Comparison of ENCODE assay signal across 8 mouse cellular contexts in the genomic region with DNA sequence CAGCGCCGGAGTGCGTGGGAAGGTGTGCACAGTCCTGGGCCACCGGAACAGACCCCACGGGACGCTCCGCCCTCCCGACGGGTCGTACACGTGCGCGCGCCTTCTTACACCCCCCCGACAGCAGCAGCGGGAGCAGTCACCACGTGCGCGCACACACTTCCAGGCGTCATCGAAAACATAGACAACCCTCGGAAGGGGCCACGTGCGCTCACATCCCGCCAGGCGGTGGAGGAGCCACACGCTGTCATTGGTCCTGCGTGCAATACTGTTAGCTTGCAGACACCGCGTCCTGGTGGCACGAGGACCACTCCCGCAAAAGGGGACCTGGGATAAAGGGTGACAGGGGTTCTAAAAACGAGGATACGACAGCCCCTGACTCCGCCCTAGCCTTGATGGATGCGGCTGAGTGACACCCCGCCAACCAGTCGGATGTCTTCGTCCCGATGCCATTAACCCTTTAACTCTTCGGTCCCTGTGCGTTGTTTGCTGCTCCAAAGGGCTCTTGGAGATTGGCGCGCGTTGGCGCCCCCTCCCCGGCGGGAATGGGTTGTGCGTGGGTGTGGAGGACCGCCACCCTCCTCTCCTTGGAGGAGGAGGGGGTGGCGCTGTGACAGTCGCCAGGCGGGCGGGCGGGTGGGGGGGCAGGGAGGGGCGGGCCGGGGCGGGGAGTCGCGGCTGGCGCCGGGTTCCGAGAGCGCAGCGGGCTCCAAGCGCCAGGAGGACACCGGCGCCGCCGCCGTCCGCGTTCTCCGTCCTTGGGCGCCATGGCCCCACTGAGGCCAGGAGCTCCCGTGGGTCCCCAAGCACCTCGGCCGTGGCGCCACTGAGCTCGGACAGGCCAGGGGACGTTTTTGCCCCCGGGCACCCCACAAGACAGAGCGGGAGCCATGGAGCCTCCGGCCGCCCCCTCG. TPM values are rescaled to one million over a fixed set of nuclear protein-coding genes. Genes with fewer than 3 reads are reported as not detected.
DNase-seq lines count a peak whose midpoint lies in the region; ATAC-seq and TF ChIP-seq lines count a peak whose summit lies in the region.

Gene Pde4a, plus strand, starts transcription at position 674 of the 911 bp plus-strand sequence.

- under 1% methylated on average over 85 of the region's 86 CpGs for WGBS in lung, adult 2 months
- under 1% methylated on average over 68 of the region's 86 CpGs for WGBS in heart, embryonic 12.5 days
- WGBS in kidney, embryonic 16.5 days: under 1% methylated on average over 72 of the region's 86 CpGs
- 2% methylated on average over 58 of the region's 86 CpGs for WGBS in liver, embryonic 12.5 days (ENCODE audit: insufficient replicate concordance)
- WGBS in neural tube, embryonic 15.5 days: under 1% methylated on average over 73 of the region's 86 CpGs

- peak within 1 kb of the TSS; percentile 84 for H3K9ac ChIP-seq in heart, embryonic 12.5 days
- peak within 1 kb of the TSS; percentile 68 for H3K9ac ChIP-seq in kidney, embryonic 16.5 days (replicated peaks; ENCODE audit: low read length)
- peak within 1 kb of the TSS; percentile 51 for H3K9ac ChIP-seq in liver, embryonic 12.5 days
- peak within 1 kb of the TSS; percentile 45 for H3K9ac ChIP-seq in neural tube, embryonic 15.5 days (replicated peaks)

- peaks cover 23% of the 10 kb centered on the region for H3K4me1 ChIP-seq in lung, adult 2 months (ENCODE audit: control insufficient read depth, insufficient read depth, low read length)
- H3K4me1 ChIP-seq in embryonic fibroblast, embryonic 13.5 days (ENCODE audit: control insufficient read depth, insufficient read depth, low read length): peaks cover 5% of the 10 kb centered on the region; the same call in 1 of the 2 replicates
- peaks cover 57% of the 10 kb centered on the region for H3K4me1 ChIP-seq in heart, embryonic 12.5 days (replicated peaks)
- H3K4me1 ChIP-seq in kidney, embryonic 16.5 days (ENCODE audit: insufficient read depth, low read length): peaks cover 49% of the 10 kb centered on the region
- H3K4me1 ChIP-seq in liver, embryonic 12.5 days: peaks cover 76% of the 10 kb centered on the region
- H3K4me1 ChIP-seq in neural tube, embryonic 15.5 days: peaks cover 57% of the 10 kb centered on the region

- TF ChIP-seq CTCF in lung, adult 2 months (IDR thresholded peaks at IDR 0.05; ENCODE audit: insufficient read depth, low read length): no peak
- no peak for TF ChIP-seq CTCF in embryonic fibroblast, embryonic 13.5 days (IDR thresholded peaks at IDR 0.05; ENCODE audit: borderline replicate concordance, insufficient read depth, low read length)

- H3K36me3 ChIP-seq in heart, embryonic 12.5 days: no peaks in the 10 kb centered on the region
- no peaks in the 10 kb centered on the region for H3K36me3 ChIP-seq in kidney, embryonic 16.5 days (ENCODE audit: insufficient read depth, low read length)
- H3K36me3 ChIP-seq in liver, embryonic 12.5 days: no peaks in the 10 kb centered on the region
- no peaks in the 10 kb centered on the region for H3K36me3 ChIP-seq in neural tube, embryonic 15.5 days

- peak within 1 kb of the TSS; percentile 58 for H3K4me3 ChIP-seq in lung, adult 2 months (replicated peaks; ENCODE audit: extremely low read depth, low read depth, low read length)
- H3K4me3 ChIP-seq in embryonic fibroblast, embryonic 13.5 days (ENCODE audit: insufficient read depth, low read length): peak within 1 kb of the TSS; percentile 56
- H3K4me3 ChIP-seq in heart, embryonic 12.5 days: peak within 1 kb of the TSS; percentile 61
- H3K4me3 ChIP-seq in kidney, embryonic 16.5 days (ENCODE audit: low read length): peak within 1 kb of the TSS; percentile 59
- H3K4me3 ChIP-seq in liver, embryonic 12.5 days: peak within 1 kb of the TSS; percentile 54
- peak within 1 kb of the TSS; percentile 42 for H3K4me3 ChIP-seq in neural tube, embryonic 15.5 days (replicated peaks)

- no peaks in the 10 kb centered on the region for H3K9me3 ChIP-seq in heart, embryonic 12.5 days (replicated peaks)
- H3K9me3 ChIP-seq in kidney, embryonic 16.5 days (ENCODE audit: low read length): no peaks in the 10 kb centered on the region
- H3K9me3 ChIP-seq in liver, embryonic 12.5 days (replicated peaks): no peaks in the 10 kb centered on the region
- H3K9me3 ChIP-seq in neural tube, embryonic 15.5 days (replicated peaks): no peaks in the 10 kb centered on the region

- H3K27ac ChIP-seq in embryonic fibroblast, embryonic 13.5 days (ENCODE audit: insufficient read depth, low read length): peak within 1 kb of the TSS; percentile 89
- H3K27ac ChIP-seq in heart, embryonic 12.5 days (ENCODE audit: poor library complexity, severe bottlenecking): no peak within 1 kb of the TSS
- H3K27ac ChIP-seq in kidney, embryonic 16.5 days (ENCODE audit: low read length): no peak within 1 kb of the TSS
- peak within 1 kb of the TSS; percentile 90; the same call in 1 of the 2 replicates for H3K27ac ChIP-seq in liver, embryonic 12.5 days
- no peak within 1 kb of the TSS for H3K27ac ChIP-seq in neural tube, embryonic 15.5 days (replicated peaks)

- TF ChIP-seq POLR2A in lung, adult 2 months (IDR thresholded peaks at IDR 0.05; ENCODE audit: borderline replicate concordance, extremely low read depth, low read depth, low read length): peak; percentile 55; the same call in 1 of the 2 replicates
- peak; percentile 58; the same call in 1 of the 2 replicates for TF ChIP-seq POLR2A in embryonic fibroblast, embryonic 13.5 days (IDR thresholded peaks at IDR 0.05; ENCODE audit: low read depth, low read length)

- H3K4me2 ChIP-seq in heart, embryonic 12.5 days: peak within 1 kb of the TSS; percentile 99
- peak within 1 kb of the TSS; percentile 92 for H3K4me2 ChIP-seq in kidney, embryonic 16.5 days (replicated peaks; ENCODE audit: low read depth, low read length)
- peak within 1 kb of the TSS; percentile 84 for H3K4me2 ChIP-seq in liver, embryonic 12.5 days
- H3K4me2 ChIP-seq in neural tube, embryonic 15.5 days: peak within 1 kb of the TSS; percentile 81

- H3K27me3 ChIP-seq in heart, embryonic 12.5 days (replicated peaks): peaks cover 46% of the 10 kb centered on the region
- peaks cover 50% of the 10 kb centered on the region for H3K27me3 ChIP-seq in kidney, embryonic 16.5 days (ENCODE audit: insufficient read depth, low read length)
- peaks cover 61% of the 10 kb centered on the region for H3K27me3 ChIP-seq in liver, embryonic 12.5 days (replicated peaks)
- peaks cover 63% of the 10 kb centered on the region for H3K27me3 ChIP-seq in neural tube, embryonic 15.5 days (replicated peaks)

- peak; percentile 31 for DNase-seq in lung, adult 2 months
- DNase-seq in lung, adult 18-20 months: no peak
- no peak for DNase-seq in ovary, postnatal 36 days (ENCODE audit: low spot score)

- no peak for ATAC-seq in heart, embryonic 12.5 days (ENCODE audit: insufficient number of reproducible peaks, low FRiP score)
- peak; percentile 2; the same call in 1 of the 2 replicates for ATAC-seq in kidney, embryonic 16.5 days (ENCODE audit: low FRiP score, low TSS enrichment)
- ATAC-seq in liver, embryonic 12.5 days: no peak
- peak; percentile 55 for ATAC-seq in neural tube, embryonic 15.5 days (ENCODE audit: low FRiP score)

RNA-seq across cellular contexts. Expression of gene Pde4a, which starts in this region (rescaled TPM):
- polyA plus RNA-seq in lung, adult 2 months (2012; rRNA removed): 13.1 and 13.8 TPM in 2 replicates
- polyA plus RNA-seq in embryonic fibroblast, embryonic 13.5 days (2011; ENCODE audit: insufficient read length, low read depth, missing spikeins): 14.7 and 20.6 TPM in 2 replicates
- 10.1 and 10.2 TPM in 2 replicates for polyA plus RNA-seq in heart, embryonic 12.5 days (2016; fragmentation: Nextera tagmentation; extraction: Ambion mirVana)
- 14.3 and 15.3 TPM in 2 replicates for polyA plus RNA-seq in kidney, embryonic 16.5 days (2015; fragmentation: Nextera tagmentation; extraction: Ambion mirVana)
- 2.6 and 2.9 TPM in 2 replicates for polyA plus RNA-seq in liver, embryonic 12.5 days (2016; fragmentation: Nextera tagmentation; extraction: Ambion mirVana)
- polyA plus RNA-seq in neural tube, embryonic 15.5 days (2015; fragmentation: Nextera tagmentation; extraction: Ambion mirVana): 37.4 and 42.1 TPM in 2 replicates

Comparison
In these comparisons a context has a peak if more than half of its experiments do, and no peak if none do; other contexts are left out.
1. H3K27ac ChIP-seq: peak in embryonic fibroblast, embryonic 13.5 days (single experiment) and liver, embryonic 12.5 days (single experiment); none in heart, embryonic 12.5 days (single experiment), kidney, embryonic 16.5 days (single experiment) and neural tube, embryonic 15.5 days (single experiment).
2. ATAC-seq: peak in kidney, embryonic 16.5 days (single experiment) and neural tube, embryonic 15.5 days (single experiment); none in heart, embryonic 12.5 days (single experiment) and liver, embryonic 12.5 days (single experiment).
3. Peak in every context shown above with its lines, with median percentiles within 50 percentile points of each other: H3K4me3 ChIP-seq, H3K4me2 ChIP-seq and H3K9ac ChIP-seq.